Mouse (Mus musculus) spleen, adult 2 months (tissue): Measurements from ENCODE around the gene Blnk. TPM values are rescaled to one million over a fixed set of nuclear protein-coding genes. Genes with fewer than 3 reads are reported as not detected.

Experiments
- DNase-seq, 2 experiments: peaks; one replicate each; pipeline versions ENCODE4 v3.0.0 to v3.0.0-alpha.2; 2012 to 2021; ENCODE audit warnings: low spot score in 2 of 2, low read depth in 1 of 2
- H3K27ac ChIP-seq: fragments of 200-500 bp; 2 replicates; pipeline ENCODE4 v1.5.1; 2012; ENCODE audit warnings: low read length, inconsistent platforms; ENCODE audit not compliant: insufficient read depth
- H3K27me3 ChIP-seq: fragments of 200-500 bp; 2 replicates; pipeline ENCODE4 v1.6.1; 2012; ENCODE audit warnings: mild to moderate bottlenecking, moderate library complexity, low read length, inconsistent platforms; ENCODE audit not compliant: control insufficient read depth, insufficient read depth
- H3K36me3 ChIP-seq: fragments of 200-500 bp; 2 replicates; pipeline ENCODE4 v1.6.1; 2012; ENCODE audit warnings: mild to moderate bottlenecking, low read length, inconsistent platforms; ENCODE audit not compliant: control insufficient read depth, insufficient read depth
- H3K4me1 ChIP-seq: fragments of 200-500 bp; 2 replicates; pipeline ENCODE4 v1.6.1; 2011; ENCODE audit warnings: inconsistent platforms; ENCODE audit not compliant: control insufficient read depth, insufficient read depth, insufficient read length
- H3K4me3 ChIP-seq: fragments of 200-500 bp; 2 replicates; pipeline ENCODE4 v1.5.1; 2011; ENCODE audit warnings: mild to moderate bottlenecking, inconsistent platforms; ENCODE audit not compliant: insufficient read depth, insufficient read length; ENCODE audit errors: extremely low read depth
- CTCF ChIP-seq: fragments of 200-500 bp; IDR thresholded peaks from 2 replicates; pipeline ENCODE4 v1.5.1; 2011; ENCODE audit warnings: mild to moderate bottlenecking, inconsistent platforms; ENCODE audit not compliant: insufficient read depth, insufficient read length, insufficient replicate concordance; ENCODE audit errors: extremely low read depth
- POLR2A ChIP-seq: fragments of 200-500 bp; IDR thresholded peaks from 2 replicates; pipeline ENCODE4 v1.6.1; 2011; ENCODE audit warnings: low read depth, low read length, inconsistent platforms
- WGBS: fragments of 180-500 bp; shearing (Covaris S2); methylation state at CpG from one replicate; pipeline ENCODE4 v1.1.7; 2018; 5-methylcytosine and 5-hydroxymethylcytosine counted together
- polyA plus RNA-seq: library from polyadenylated mRNA; depleted of rRNA; stranded (reverse); fragments of >200 nt; gene quantifications from 2 replicates; pipeline ENCODE4 v1.2.3, GENCODE M21; 2012

Blnk gene
- polyA plus RNA-seq, 1 experiment, result 54.3 TPM

DNA sequence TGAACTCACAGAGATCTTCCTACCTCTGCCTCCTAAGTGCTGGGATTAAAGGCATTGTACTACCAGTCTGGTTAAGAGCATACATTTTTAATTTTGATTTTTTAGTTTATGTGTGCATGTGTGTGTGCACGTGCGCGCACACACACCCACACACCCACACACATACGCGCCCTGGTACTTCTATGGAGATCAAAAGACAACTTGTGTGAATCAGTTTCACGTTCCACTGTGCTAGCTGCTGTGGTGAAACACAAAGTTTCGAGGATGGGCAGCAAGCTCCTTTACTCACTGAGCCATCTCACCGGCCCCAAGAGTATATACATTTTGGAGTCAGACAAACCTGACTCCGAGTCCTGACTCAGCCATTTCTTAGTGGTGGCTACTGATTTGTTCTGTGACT, 33.3 kb upstream of the Blnk start:
- Histone ChIP-seq H3K4me1 (peaks cover 14% of the 10 kb centered on the region; the same call in 1 of the 2 replicates), H3K4me3 (no peak overlapping the region), H3K36me3 (no peaks in the 10 kb centered on the region), H3K27ac (no peak overlapping the region), H3K27me3 (no peaks in the 10 kb centered on the region)
- no peak for DNase-seq
- WGBS, result 43% methylated on average over 9 of the region's 9 CpGs
- TF ChIP-seq CTCF, result no peak
- TF ChIP-seq POLR2A, result no peak

DNA sequence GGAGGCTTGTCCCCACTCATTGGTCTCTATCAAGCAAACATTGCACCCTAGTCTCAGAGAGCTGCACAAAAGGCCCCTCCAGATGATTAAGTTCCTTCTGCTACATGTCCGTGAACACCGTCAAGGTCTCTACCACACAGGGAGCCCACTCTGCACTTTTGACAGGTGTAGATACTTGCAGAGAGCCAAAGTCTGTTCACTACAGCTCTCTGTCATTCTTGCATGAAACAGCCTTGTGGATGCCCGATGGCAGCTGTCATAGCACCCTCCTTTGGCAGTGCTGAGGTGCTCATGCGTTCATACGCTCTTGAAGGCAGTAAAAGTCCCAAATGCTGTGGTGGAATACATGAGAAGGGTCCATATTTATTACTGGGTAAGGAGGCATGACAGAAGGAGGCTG, 32.7 kb upstream of the Blnk start:
- DNase-seq, result no peak
- Histone ChIP-seq H3K4me3 (no peak overlapping the region), H3K27me3 (no peaks in the 10 kb centered on the region), H3K4me1 (peaks cover 16% of the 10 kb centered on the region; the same call in 1 of the 2 replicates), H3K27ac (no peak overlapping the region), H3K36me3 (no peaks in the 10 kb centered on the region)
- TF ChIP-seq CTCF (no peak), POLR2A (no peak)
- WGBS, result 36% methylated on average over 5 of the region's 5 CpGs

DNA sequence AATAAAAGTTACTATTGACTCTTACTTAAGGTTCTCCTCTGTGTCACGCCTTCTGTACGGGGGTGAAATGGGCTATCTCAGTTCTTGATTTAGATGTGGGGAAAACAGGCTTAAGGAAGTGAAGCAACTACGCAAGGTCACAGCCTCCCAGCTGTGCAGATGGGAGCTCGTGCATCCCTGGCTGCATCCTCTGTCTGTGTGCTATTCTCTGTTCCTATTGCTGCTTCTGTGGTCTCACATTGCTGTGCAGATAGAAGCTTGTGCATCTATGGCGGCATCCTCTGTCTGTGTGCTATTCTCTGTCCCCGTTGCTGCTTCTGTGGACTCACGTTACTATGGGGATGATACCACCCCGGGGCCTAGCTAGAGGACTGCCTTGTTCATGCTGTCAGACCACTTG, 32.2 kb upstream of the Blnk start:
- Histone ChIP-seq H3K4me3 (no peak overlapping the region), H3K27ac (no peak overlapping the region), H3K4me1 (peaks cover 17% of the 10 kb centered on the region; the same call in 1 of the 2 replicates), H3K27me3 (no peaks in the 10 kb centered on the region), H3K36me3 (no peaks in the 10 kb centered on the region)
- no peak for DNase-seq
- WGBS, result 38% methylated on average over 8 of the region's 8 CpGs
- TF ChIP-seq POLR2A (no peak), CTCF (no peak)

DNA sequence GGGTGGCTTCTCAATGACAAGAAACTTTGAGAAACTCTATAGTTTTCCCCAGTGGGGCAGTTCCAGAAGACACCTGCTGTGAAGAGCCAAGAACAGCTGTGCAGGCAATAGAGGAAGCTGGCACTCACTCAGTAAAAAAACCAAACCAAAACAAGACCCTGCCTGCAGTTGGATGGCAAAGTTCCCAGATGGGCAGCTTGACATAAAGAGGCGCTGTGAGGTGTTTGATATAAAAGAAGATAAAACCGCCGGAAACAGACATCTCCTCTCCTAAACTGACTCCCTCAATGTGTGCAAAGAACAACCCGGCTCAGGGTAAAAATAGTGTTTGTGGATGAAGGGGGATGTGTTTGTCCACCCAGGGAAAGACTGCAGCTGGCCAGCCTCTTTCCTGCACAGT, 27.9 kb upstream of the Blnk start:
- DNase-seq, result no peak
- H3K36me3 ChIP-seq, result no peaks in the 10 kb centered on the region
- no peak overlapping the region for H3K4me3 ChIP-seq
- no peak overlapping the region for H3K27ac ChIP-seq
- WGBS, result 7% methylated on average over 4 of the region's 4 CpGs
- no peaks in the 10 kb centered on the region for H3K27me3 ChIP-seq
- peaks cover 12% of the 10 kb centered on the region; the same call in 1 of the 2 replicates for H3K4me1 ChIP-seq
- no peak for TF ChIP-seq POLR2A
- no peak for TF ChIP-seq CTCF

DNA sequence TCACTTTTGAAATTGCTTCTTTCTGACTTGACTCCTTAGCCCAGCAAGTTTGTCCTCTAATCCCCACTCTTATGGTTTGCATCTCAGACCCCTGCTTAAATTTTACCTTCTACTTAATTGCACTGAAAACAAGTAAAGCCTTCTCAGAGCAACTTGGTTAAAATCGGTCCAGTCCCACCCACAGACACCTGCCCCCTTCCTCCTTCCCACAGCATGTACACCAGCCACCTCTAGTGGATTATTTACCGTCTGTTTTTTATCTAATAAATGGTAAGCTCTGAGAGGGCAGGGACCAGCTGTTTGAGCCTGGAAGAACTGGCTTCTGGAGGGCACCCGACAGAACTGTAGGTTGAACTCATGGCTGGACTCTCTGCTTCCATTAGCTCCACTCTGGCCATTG, 26.2 kb upstream of the Blnk start:
- WGBS, result 35% methylated on average over 3 of the region's 3 CpGs
- Histone ChIP-seq H3K4me3 (no peak overlapping the region), H3K4me1 (peaks cover 8% of the 10 kb centered on the region; the same call in 1 of the 2 replicates), H3K36me3 (no peaks in the 10 kb centered on the region), H3K27ac (no peak overlapping the region), H3K27me3 (no peaks in the 10 kb centered on the region)
- TF ChIP-seq CTCF (no peak), POLR2A (no peak)
- DNase-seq, result no peak

DNA sequence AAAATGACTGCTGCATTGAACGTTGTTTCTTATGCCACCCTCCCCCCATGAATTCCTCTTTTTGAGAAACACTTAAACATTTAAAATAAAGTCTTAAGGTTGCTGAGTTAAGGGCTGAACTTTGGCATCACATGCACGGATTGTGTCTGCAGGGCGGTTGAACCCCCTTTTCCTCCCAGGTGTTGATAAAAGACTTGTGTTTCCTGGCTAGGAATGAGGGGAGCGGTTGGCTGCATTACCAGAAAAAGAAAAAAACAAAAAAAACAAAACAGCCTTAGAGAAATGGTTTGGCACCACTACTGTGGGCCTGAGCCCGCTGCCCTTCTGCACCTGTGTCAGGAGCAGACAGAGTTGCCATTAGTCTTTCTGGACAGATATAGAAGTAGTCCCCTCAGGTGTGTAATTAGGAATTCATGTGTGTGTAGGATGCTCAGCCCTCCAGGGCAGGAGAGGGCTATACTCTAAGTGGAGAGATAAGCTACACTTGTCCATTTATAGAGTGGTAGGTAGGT, 24.9 kb upstream of the Blnk start:
- WGBS, result 29% methylated on average over 5 of the region's 5 CpGs
- no peak overlapping the region for H3K27ac ChIP-seq

DNA sequence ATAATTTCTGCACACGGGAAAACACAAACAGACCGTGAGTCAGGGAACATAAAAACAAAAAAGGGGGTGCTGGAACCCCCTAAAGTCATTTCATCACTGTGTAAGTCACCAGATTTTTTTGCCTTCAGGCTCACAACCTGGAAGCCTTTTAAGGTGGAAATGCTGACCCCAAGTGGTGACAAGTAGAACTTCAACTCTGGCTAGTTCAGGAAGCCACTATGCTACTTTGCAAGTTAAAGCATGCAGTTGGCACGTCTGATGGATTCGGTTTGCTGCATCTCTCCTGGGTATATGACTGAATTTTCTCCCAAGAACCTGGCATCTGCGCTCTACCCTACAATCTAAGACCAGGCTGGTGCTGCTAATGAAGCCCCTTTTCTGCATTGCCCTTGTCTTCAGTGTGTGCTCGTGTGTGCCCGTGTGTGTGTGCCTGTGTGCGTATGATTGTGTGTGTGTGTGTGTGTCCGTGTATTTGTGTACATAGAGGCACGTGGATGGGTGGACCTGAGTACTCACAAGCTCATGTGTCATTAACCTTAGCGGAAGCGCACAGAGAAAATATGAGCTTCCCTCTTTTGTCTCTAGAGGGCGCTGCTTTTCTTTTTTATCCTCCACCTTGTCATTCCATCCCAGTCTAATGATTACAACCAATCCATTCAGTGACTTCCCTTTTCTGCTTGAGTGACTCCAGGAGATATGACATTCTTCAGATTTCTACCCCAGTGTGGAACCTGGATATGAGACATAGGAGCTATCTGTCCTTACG, 21.8 kb upstream of the Blnk start:
- WGBS, result 8% methylated on average over 14 of the region's 14 CpGs
- H3K27me3 ChIP-seq, result no peaks in the 10 kb centered on the region
- H3K27ac ChIP-seq, result peak overlapping the region; percentile 4; the same call in 1 of the 2 replicates
- H3K4me1 ChIP-seq, result peaks cover 14% of the 10 kb centered on the region; the same call in 1 of the 2 replicates
- H3K4me3 ChIP-seq, result peak overlapping the region; percentile 2; the same call in 1 of the 2 replicates
- DNase-seq, result peak; percentile 77 to 79
- H3K36me3 ChIP-seq, result no peaks in the 10 kb centered on the region
- peak; percentile 54; the same call in 1 of the 2 replicates for TF ChIP-seq CTCF
- no peak for TF ChIP-seq POLR2A

More for the DNA sequence above, 24.9 kb upstream of the Blnk start:
- no peak for DNase-seq
- no peak overlapping the region for H3K4me3 ChIP-seq
- H3K4me1 ChIP-seq, result peaks cover 11% of the 10 kb centered on the region; the same call in 1 of the 2 replicates
- TF ChIP-seq CTCF, result no peak
- no peak for TF ChIP-seq POLR2A
- no peaks in the 10 kb centered on the region for H3K27me3 ChIP-seq
- H3K36me3 ChIP-seq, result no peaks in the 10 kb centered on the region
